Mouse (Mus musculus) embryonic facial prominence, embryonic 10.5 days (tissue): Measurements from ENCODE around the gene Gm438. TPM values are rescaled to one million over a fixed set of nuclear protein-coding genes. Genes with fewer than 3 reads are reported as not detected.
"Not testable (repeated sequence)": the region's sequence is repeated elsewhere in the genome, so short reads cannot be mapped to it uniquely, and the experiment has no call there.

Experiments used
- DNase-seq: peaks from one replicate; pipeline ENCODE4 v3.0.0-alpha.2; 2017; ENCODE audit warnings: low spot score
- H3K27ac ChIP-seq: fragments of 300-500 bp; sonication (generic); replicated peaks from 2 replicates; pipeline ENCODE4 v1.5.1; 2016; ENCODE audit warnings: mild to moderate bottlenecking
- H3K27me3 ChIP-seq: fragments of 300-500 bp; sonication (generic); replicated peaks from 2 replicates; pipeline ENCODE4 v1.6.1; 2016; ENCODE audit warnings: low read depth, mild to moderate bottlenecking; ENCODE audit not compliant: poor library complexity, severe bottlenecking
- H3K36me3 ChIP-seq: fragments of 300-500 bp; sonication (generic); replicated peaks from 2 replicates; pipeline ENCODE4 v1.6.1; 2016; ENCODE audit warnings: mild to moderate bottlenecking, moderate library complexity
- H3K4me1 ChIP-seq: fragments of 300-500 bp; sonication (generic); 2 replicates; pipeline ENCODE4 v1.6.1; 2016
- H3K4me3 ChIP-seq: fragments of 300-500 bp; sonication (generic); 2 replicates; pipeline ENCODE4 v1.5.1; 2016; ENCODE audit warnings: mild to moderate bottlenecking, moderate library complexity
- H3K9me3 ChIP-seq: fragments of 300-500 bp; sonication (generic); 2 replicates; pipeline ENCODE4 v1.6.1; 2016; ENCODE audit warnings: mild to moderate bottlenecking
- WGBS: fragments of 180-500 bp; shearing (Covaris S2); methylation state at CpG from one replicate; pipeline ENCODE4 v1.1.7; 2016; 5-methylcytosine and 5-hydroxymethylcytosine counted together
- polyA plus RNA-seq: library from polyadenylated mRNA; unstranded; fragments of >200 nt; fragmentation: Nextera tagmentation; extraction: Ambion mirVana; gene quantifications from 2 replicates; pipeline ENCODE4 v1.2.1, GENCODE M21; 2016

Gene Gm438
- polyA plus RNA-seq = not detected in 2 replicates

DNA sequence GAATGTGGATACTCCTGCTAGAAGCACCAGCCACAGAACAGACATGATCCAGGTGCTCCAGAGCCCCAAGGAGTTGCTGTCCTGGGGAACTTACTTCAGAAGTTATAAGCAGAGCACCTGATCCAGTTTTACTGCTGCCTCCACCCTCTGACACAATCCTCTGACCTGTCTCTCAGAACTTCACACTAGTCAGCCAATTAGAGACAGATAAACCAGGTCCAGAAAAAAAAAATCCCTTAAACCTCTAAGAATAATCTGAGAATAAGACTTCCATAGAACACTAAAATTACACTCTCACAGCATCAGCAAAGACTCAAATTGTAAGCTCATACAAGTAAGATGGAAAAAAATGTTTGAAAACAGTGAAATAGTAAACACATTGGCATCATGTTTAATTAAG lies at the start of gene Gm438:
Gm438 (minus strand) TSS at position 101 of the 400 bp plus-strand sequence.
- H3K4me1 ChIP-seq = no peaks in the 10 kb centered on the region
- no peaks in the 10 kb centered on the region for H3K36me3 ChIP-seq
- no peaks in the 10 kb centered on the region for H3K9me3 ChIP-seq
- no peak within 1 kb of the TSS for H3K4me3 ChIP-seq
- no peak for DNase-seq
- H3K27ac ChIP-seq = no peak within 1 kb of the TSS
- no peaks in the 10 kb centered on the region for H3K27me3 ChIP-seq

DNA sequence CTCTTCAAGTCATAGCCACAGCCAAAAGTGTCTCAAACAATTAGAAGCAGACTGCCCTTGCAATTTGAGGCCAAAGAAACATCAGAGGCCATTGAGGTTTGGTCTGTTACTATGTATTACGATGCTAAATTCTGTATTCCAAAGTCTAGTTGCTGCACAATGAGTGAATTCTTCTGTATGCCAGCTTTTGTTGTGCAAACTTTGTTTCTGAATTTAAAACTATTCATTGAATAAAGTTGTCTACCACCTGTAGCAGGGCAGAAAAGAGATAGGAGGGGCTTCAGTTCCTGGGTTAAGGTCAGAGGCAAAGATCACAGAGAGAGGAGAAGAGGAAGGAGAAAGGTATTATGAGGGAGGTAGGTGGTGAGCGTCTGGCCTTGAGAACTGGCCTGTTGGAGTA lies 38.3 kb upstream of the Gm438 start:
- H3K27ac ChIP-seq = no peak overlapping the region

DNA sequence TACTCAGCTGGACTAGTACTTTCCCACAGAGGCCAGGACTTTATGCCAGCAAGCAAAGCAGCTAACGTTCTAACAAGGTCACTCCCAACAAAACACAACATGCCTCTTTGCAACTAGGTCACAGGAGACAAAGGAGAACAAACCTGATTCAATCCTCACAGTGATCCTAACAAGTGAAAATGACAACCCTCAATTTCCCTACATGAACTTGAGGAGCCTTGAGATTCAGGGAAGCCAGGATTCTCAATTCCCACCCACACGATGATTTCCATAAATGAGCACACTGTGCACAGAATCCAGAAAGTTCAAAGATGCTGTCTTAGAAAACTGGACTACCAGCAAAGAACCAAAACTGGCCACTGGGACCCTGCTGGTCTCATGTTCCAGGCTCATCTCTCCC lies 37.6 kb upstream of the Gm438 start:
- no peaks in the 10 kb centered on the region for H3K36me3 ChIP-seq
- no peaks in the 10 kb centered on the region for H3K27me3 ChIP-seq
- no peak for DNase-seq
- H3K9me3 ChIP-seq = 0 out of 2 replicates have a peak, but pooled peaks cover 3% of the 10 kb centered on the region
- WGBS = 90% methylated on average over 2 of the region's 2 CpGs
- no peak overlapping the region for H3K27ac ChIP-seq
- H3K4me3 ChIP-seq = no peak overlapping the region
- no peaks in the 10 kb centered on the region for H3K4me1 ChIP-seq

More for the DNA sequence above, 38.3 kb upstream of the Gm438 start:
- Histone ChIP-seq H3K9me3 (0 out of 2 replicates have a peak, but pooled peaks cover 3% of the 10 kb centered on the region), H3K36me3 (no peaks in the 10 kb centered on the region), H3K4me1 (no peaks in the 10 kb centered on the region), H3K4me3 (no peak overlapping the region), H3K27me3 (no peaks in the 10 kb centered on the region)
- DNase-seq = no peak
- WGBS = 84% methylated on average over 2 of the region's 2 CpGs

DNA sequence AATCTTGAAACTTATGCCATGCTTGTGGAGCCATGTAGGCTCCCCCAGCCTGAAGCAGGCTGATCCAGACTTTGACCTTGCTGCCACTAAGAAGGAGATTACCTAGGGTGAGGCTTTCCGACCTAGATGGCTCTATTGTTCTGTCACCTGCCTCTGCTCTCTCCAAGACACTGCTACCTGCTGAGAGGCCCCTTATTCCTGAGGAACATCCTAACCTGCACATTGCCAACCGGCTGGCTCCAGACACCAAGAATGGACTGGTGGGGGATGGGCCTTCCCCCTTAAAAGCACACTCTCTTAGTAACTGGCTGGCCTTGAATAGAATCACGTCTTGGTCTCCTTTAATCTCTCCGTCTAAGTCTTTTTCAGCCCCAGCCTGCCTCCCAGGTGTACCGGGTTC lies 20.8 kb upstream of the Gm438 start:
- 48% methylated on average over 5 of the region's 5 CpGs for WGBS
- H3K9me3 ChIP-seq = not testable (repeated sequence)

DNA sequence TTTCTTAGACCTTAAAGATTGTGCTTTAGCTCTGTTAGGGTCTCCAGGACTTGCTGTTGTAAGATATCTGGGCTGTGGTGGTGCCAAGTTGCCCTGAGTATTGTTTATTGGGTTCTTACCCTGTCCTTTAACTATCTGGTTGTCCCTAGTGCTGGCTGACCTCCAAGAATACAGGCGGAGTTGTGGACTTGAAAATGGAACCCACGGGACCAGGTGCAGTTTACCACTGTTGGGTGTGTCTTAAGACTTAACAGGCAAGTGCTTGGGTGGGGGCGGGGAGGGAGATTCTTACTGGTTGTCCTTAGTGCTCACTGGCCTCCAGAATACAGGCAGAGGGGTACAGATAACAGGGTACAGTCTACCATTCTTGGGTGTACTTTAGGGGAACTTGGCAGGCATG lies 17.2 kb upstream of the Gm438 start:
- no peaks in the 10 kb centered on the region for H3K27me3 ChIP-seq

More for the DNA sequence above, 20.8 kb upstream of the Gm438 start:
- H3K27me3 ChIP-seq, H3K36me3 ChIP-seq, H3K4me1 ChIP-seq, H3K4me3 ChIP-seq, DNase-seq, H3K27ac ChIP-seq: not testable (repeated sequence)

DNA sequence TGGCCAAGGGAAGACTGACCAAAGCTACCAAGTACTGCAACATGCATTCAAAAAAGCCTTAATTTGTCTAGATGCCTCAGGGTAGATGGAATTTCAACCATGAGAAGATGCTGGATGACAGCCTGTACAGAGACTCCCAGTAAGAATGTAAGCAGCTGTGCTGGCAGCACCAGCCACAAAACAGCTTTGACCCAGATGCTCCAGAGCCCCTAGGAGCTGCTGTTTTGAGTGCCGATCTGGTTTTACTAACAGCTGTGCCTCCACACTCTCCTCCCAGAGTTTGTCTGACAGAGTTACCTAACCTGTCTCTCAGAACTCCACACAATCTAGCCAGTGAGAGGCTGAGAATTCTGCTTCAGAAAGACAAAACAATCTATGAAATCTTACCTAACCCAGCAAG lies 3.8 kb upstream of the Gm438 start:
- Histone ChIP-seq H3K4me3 (no peak overlapping the region), H3K27me3 (no peaks in the 10 kb centered on the region), H3K9me3 (no peaks in the 10 kb centered on the region), H3K4me1 (no peaks in the 10 kb centered on the region), H3K27ac (no peak overlapping the region), H3K36me3 (no peaks in the 10 kb centered on the region)
- no peak for DNase-seq
- WGBS = 70% methylated on average over 1 of the region's 1 CpGs

More for the DNA sequence above, 17.2 kb upstream of the Gm438 start:
- Histone ChIP-seq H3K9me3 (no peaks in the 10 kb centered on the region), H3K4me1 (no peaks in the 10 kb centered on the region), H3K4me3 (no peak overlapping the region), H3K36me3 (no peaks in the 10 kb centered on the region), H3K27ac (no peak overlapping the region)
- DNase-seq = no peak
- WGBS = 87% methylated on average over 3 of the region's 3 CpGs

DNA sequence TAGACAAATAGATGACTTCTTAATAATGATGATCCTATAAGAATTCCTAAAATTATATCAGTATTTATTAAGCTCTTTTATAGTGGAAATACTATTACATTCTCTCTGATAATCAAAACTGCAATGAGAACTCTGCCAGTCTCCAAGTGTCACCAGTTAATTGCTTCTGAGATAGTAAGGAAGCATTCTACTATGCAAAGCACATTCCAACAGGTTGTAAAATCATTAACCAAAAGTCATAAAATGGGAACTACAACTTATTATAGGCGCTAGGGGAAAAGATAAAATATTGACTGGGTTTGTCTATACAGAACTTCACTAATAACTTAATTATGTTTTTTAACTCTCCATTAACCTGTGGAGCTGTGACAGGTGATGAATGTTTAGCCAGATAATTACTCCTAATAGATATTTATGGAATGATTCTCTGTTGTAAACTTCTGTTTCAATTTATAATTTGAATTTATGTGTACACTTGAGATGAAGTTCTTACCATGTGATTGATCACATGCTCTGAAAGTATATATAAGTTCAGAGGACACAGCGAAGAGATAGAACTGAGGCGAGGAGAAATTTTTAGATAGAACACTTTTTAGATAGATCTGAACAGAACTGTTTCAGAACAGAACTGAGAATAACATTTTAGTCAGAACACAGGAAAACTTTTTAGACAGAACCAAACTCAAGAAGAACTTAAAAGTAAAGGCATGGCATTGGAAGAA lies 3.7 kb downstream of the Gm438 start:
- 85% methylated on average over 3 of the region's 3 CpGs for WGBS
- H3K27ac ChIP-seq = no peak overlapping the region
- H3K27me3 ChIP-seq = no peaks in the 10 kb centered on the region
- no peaks in the 10 kb centered on the region for H3K9me3 ChIP-seq
- no peaks in the 10 kb centered on the region for H3K4me1 ChIP-seq
- H3K4me3 ChIP-seq = no peak overlapping the region
- no peaks in the 10 kb centered on the region for H3K36me3 ChIP-seq
- DNase-seq = no peak

DNA sequence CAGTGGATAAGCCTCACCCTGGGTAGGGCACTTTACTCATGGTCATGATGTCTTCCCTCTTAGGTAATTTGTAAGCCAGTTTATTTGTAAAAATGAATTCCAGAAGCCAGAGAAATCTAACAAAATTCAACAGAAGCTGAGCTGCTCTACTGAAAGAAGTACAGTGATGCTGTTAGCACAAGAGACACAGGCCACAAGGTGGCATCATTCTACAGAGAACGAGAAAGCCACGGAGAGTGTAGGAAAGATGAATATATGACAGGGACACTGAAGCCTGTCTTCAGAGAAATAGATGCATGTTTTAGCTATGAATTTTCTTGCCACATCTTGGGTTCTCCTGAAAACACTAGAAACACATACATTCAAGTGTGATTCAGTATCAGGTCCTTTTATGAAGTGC lies 20.7 kb downstream of the Gm438 start:
- H3K9me3 ChIP-seq = no peaks in the 10 kb centered on the region
- H3K4me1 ChIP-seq = no peaks in the 10 kb centered on the region
- DNase-seq = peak; percentile 15
- no peak overlapping the region for H3K4me3 ChIP-seq
- 41% methylated on average over 2 of the region's 2 CpGs for WGBS
- H3K27me3 ChIP-seq = no peaks in the 10 kb centered on the region
- no peak overlapping the region for H3K27ac ChIP-seq
- no peaks in the 10 kb centered on the region for H3K36me3 ChIP-seq

DNA sequence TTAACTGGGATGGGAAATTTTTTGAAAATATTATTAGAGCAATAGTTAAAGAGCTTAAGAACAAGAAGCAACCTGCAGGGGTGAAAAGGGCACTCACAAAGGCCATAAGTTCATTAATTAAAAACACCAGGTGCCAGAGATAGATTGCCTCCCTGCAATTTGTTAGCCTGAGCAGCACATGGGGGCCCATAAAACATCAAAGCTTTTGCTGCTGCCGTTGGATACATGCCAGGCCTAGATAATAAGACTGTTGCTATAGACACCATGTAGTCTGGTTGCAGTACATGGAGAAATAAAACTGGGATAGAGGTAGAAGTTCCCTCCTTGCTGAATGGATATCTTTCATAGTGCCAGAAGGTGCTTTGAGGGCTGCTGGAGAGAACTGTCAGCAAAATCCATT lies 37.2 kb downstream of the Gm438 start:
- no peak for DNase-seq
- Histone ChIP-seq H3K4me3 (no peak overlapping the region), H3K9me3 (0 out of 2 replicates have a peak, but pooled peaks cover 1% of the 10 kb centered on the region), H3K4me1 (no peaks in the 10 kb centered on the region), H3K27ac (no peak overlapping the region), H3K27me3 (no peaks in the 10 kb centered on the region), H3K36me3 (no peaks in the 10 kb centered on the region)
- 60% methylated on average over 1 of the region's 1 CpGs for WGBS

Other genes starting within 250 kb of the Gm438 start
- not detected in 2 replicates for gene Gm13124, start 221.4 kb downstream of the Gm438 start, polyA plus RNA-seq
- gene Aadacl4, start 172.9 kb downstream of the Gm438 start, polyA plus RNA-seq = not detected in 2 replicates
- not detected in 2 replicates for gene Gm436, start 100.2 kb downstream of the Gm438 start, polyA plus RNA-seq
- not detected in 2 replicates for gene Gm13178, start 65.2 kb downstream of the Gm438 start, polyA plus RNA-seq
- 22.0 and 30.2 TPM in 2 replicates for gene Dhrs3, start 106.2 kb upstream of the Gm438 start, polyA plus RNA-seq